Mouse (Mus musculus) neural tube, embryonic 11.5 days (tissue): ENCODE measurements around the gene Tbcb. TPM values are rescaled to one million over a fixed set of nuclear protein-coding genes. Genes with fewer than 3 reads are reported as not detected.

Experiments used
- ATAC-seq: fragments of 200-750 bp; cut with Nextera tagmentation; 2 replicates; pipeline ENCODE4 v1.8.0; 2017; ENCODE audit warnings: moderate number of reproducible peaks, mild to moderate bottlenecking, moderate TSS enrichment, moderate library complexity; ENCODE audit not compliant: insufficient read depth, low FRiP score, low TSS enrichment
- DNase-seq: peaks from one replicate; pipeline ENCODE4 v3.0.0-alpha.2; 2015; ENCODE audit warnings: low spot score
- H3K27ac ChIP-seq: fragments of 300-500 bp; sonication (generic); 2 replicates; pipeline ENCODE4 v1.5.1; 2014; ENCODE audit warnings: low read depth, mild to moderate bottlenecking, low read length
- H3K27me3 ChIP-seq: fragments of 300-500 bp; sonication (generic); 2 replicates; pipeline ENCODE4 v1.6.1; 2014; ENCODE audit warnings: mild to moderate bottlenecking, low read length, mixed read lengths; ENCODE audit not compliant: control insufficient read depth, insufficient read depth
- H3K36me3 ChIP-seq: fragments of 300-500 bp; sonication (generic); 2 replicates; pipeline ENCODE4 v1.6.1; 2014; ENCODE audit warnings: mild to moderate bottlenecking, low read length, moderate library complexity, mixed read lengths; ENCODE audit not compliant: control insufficient read depth, insufficient read depth
- H3K4me1 ChIP-seq: fragments of 300-500 bp; sonication (generic); 2 replicates; pipeline ENCODE4 v1.6.1; 2014; ENCODE audit warnings: low read length, mixed read lengths; ENCODE audit not compliant: control insufficient read depth, insufficient read depth
- H3K4me2 ChIP-seq: fragments of 300-500 bp; sonication (generic); 2 replicates; pipeline ENCODE4 v1.6.1; 2014; ENCODE audit warnings: low read depth, mild to moderate bottlenecking, moderate library complexity
- H3K4me3 ChIP-seq: fragments of 300-500 bp; sonication (generic); 2 replicates; pipeline ENCODE4 v1.5.1; 2014; ENCODE audit warnings: low read depth, low read length
- H3K9ac ChIP-seq: fragments of 300-500 bp; sonication (generic); 2 replicates; pipeline ENCODE4 v1.6.1; 2014; ENCODE audit warnings: mild to moderate bottlenecking, low read length
- H3K9me3 ChIP-seq: fragments of 300-500 bp; sonication (generic); 2 replicates; pipeline ENCODE4 v1.6.1; 2016; ENCODE audit warnings: low read length; ENCODE audit not compliant: control insufficient read depth
- WGBS: fragments of 180-500 bp; shearing (Covaris S2); extraction: QIAGEN DNeasy Blood & Tissue Kit; methylation state at CpG from one replicate; pipeline ENCODE4 v1.1.7; 2014; 5-methylcytosine and 5-hydroxymethylcytosine counted together
- polyA plus RNA-seq: library from polyadenylated mRNA; unstranded; fragments of >200 nt; fragmentation: Nextera tagmentation; extraction: Ambion mirVana; gene quantifications from 2 replicates; pipeline ENCODE4 v1.2.1, GENCODE M21; 2014

Gene Tbcb
- polyA plus RNA-seq, 1 experiment from 2014 or later: 302 TPM

- no peaks in the 10 kb centered on the region for H3K9me3 ChIP-seq
- peak overlapping the region; percentile 66 for H3K4me3 ChIP-seq
- ATAC-seq: peak; percentile 85
- H3K27me3 ChIP-seq: no peaks in the 10 kb centered on the region
- no peak overlapping the region for H3K27ac ChIP-seq
- peak overlapping the region; percentile 64 for H3K9ac ChIP-seq
- H3K4me2 ChIP-seq: peak overlapping the region; percentile 81
- no peaks in the 10 kb centered on the region for H3K36me3 ChIP-seq
- WGBS: under 1% methylated on average over 28 of the region's 28 CpGs
- DNase-seq: peak; percentile 96
- H3K4me1 ChIP-seq: peaks cover 7% of the 10 kb centered on the region
Measured at GRCm38 (mm10) chr7:30194884-30195283, 37.2 kb downstream of the Tbcb start.

GRCm38 (mm10) chr7:30194101-30194831 is 37.8 kb downstream of the Tbcb start:
- peak overlapping the region; percentile 64 for H3K9ac ChIP-seq
- no peaks in the 10 kb centered on the region for H3K36me3 ChIP-seq
- ATAC-seq (peak; percentile 51; the same call in 1 of the 2 replicates), DNase-seq (peak; percentile 50)
- no peaks in the 10 kb centered on the region for H3K9me3 ChIP-seq
- no peaks in the 10 kb centered on the region for H3K27me3 ChIP-seq
- H3K4me1 ChIP-seq: peaks cover 7% of the 10 kb centered on the region
- H3K27ac ChIP-seq: 0 out of 2 replicates have a peak overlapping the region, but pooled peaks have one; percentile 14
- H3K4me2 ChIP-seq: peak overlapping the region; percentile 81
- peak overlapping the region; percentile 66 for H3K4me3 ChIP-seq
- under 1% methylated on average over 25 of the region's 26 CpGs for WGBS

- no peaks in the 10 kb centered on the region for H3K27me3 ChIP-seq
- under 1% methylated on average over 22 of the region's 26 CpGs for WGBS
- H3K9me3 ChIP-seq: no peaks in the 10 kb centered on the region
- peaks cover 7% of the 10 kb centered on the region for H3K4me1 ChIP-seq
- H3K4me3 ChIP-seq: peak overlapping the region; percentile 66
- peak; percentile 65 for DNase-seq
- 0 out of 2 replicates have a peak, but pooled peaks cover 5% of the 10 kb centered on the region for H3K36me3 ChIP-seq
- H3K4me2 ChIP-seq: peak overlapping the region; percentile 81
- 0 out of 2 replicates have a peak, but pooled peaks have one; percentile 37 for ATAC-seq
- H3K9ac ChIP-seq: peak overlapping the region; percentile 64
- H3K27ac ChIP-seq: 0 out of 2 replicates have a peak overlapping the region, but pooled peaks have one; percentile 14
Measured at GRCm38 (mm10) chr7:30193581-30194100, 38.4 kb downstream of the Tbcb start.

DNA sequence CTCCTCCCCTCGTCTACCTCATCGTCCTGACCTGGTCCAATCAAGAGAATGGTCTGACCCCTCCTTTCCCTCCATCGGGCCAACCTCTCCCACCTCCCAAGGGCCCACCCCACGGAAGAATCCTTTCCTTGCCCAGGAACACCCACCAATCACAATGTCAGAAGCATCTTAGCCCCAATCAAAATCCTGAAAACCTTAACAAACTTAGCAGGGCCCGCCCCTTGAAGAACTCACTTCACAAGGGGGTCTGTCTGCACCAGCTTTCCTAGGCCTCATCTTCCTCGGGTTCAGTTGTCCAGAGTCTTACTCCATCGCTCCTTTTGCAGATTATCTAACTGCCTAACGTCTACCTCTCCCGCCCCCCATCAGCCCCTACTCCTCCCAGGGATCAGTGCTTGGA is 39.1 kb downstream of the Tbcb start:
- H3K9me3 ChIP-seq: no peaks in the 10 kb centered on the region
- no peak overlapping the region for H3K27ac ChIP-seq
- no peak overlapping the region for H3K9ac ChIP-seq
- H3K27me3 ChIP-seq: no peaks in the 10 kb centered on the region
- ATAC-seq (no peak), DNase-seq (no peak)
- peak overlapping the region; percentile 66; the same call in 1 of the 2 replicates for H3K4me3 ChIP-seq
- WGBS: 14% methylated on average over 9 of the region's 9 CpGs
- peak overlapping the region; percentile 81 for H3K4me2 ChIP-seq
- H3K4me1 ChIP-seq: peaks cover 7% of the 10 kb centered on the region
- H3K36me3 ChIP-seq: 0 out of 2 replicates have a peak, but pooled peaks cover 7% of the 10 kb centered on the region

GRCm38 (mm10) chr7:30192088-30192487 is 40.0 kb downstream of the Tbcb start:
- 90% methylated on average over 12 of the region's 12 CpGs for WGBS
- Histone ChIP-seq H3K4me3 (no peak overlapping the region), H3K27ac (no peak overlapping the region), H3K4me2 (no peak overlapping the region), H3K27me3 (no peaks in the 10 kb centered on the region), H3K9ac (no peak overlapping the region), H3K36me3 (0 out of 2 replicates have a peak, but pooled peaks cover 7% of the 10 kb centered on the region), H3K4me1 (peaks cover 7% of the 10 kb centered on the region), H3K9me3 (no peaks in the 10 kb centered on the region)
- DNase-seq: no peak
- no peak for ATAC-seq

DNA sequence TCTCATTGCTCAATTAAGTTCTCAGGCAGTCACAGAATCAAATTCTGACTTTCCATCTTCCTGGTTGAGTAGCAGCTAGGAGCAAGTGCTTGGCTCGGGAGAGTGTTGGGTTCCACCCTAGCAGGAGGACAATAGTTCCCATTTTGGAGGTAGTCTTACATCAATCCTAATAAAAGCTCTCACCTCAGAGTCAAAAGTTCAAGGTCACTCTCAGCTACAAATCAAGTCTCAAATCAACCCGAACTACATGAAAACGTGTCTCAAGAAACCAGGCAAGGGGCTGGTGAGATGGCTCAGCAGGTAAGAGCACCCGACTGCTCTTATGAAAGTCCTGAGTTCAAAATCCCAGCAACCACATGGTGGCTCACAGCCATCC is 43.0 kb downstream of the Tbcb start:
- WGBS: 90% methylated on average over 4 of the region's 4 CpGs
- Histone ChIP-seq H3K9ac (no peak overlapping the region), H3K36me3 (0 out of 2 replicates have a peak, but pooled peaks cover 7% of the 10 kb centered on the region), H3K27ac (no peak overlapping the region), H3K4me3 (no peak overlapping the region), H3K9me3 (no peaks in the 10 kb centered on the region), H3K4me1 (peaks cover 8% of the 10 kb centered on the region), H3K27me3 (no peaks in the 10 kb centered on the region), H3K4me2 (no peak overlapping the region)
- DNase-seq (no peak), ATAC-seq (no peak)

GRCm38 (mm10) chr7:30188344-30189115 is 43.5 kb downstream of the Tbcb start:
- Histone ChIP-seq H3K36me3 (0 out of 2 replicates have a peak, but pooled peaks cover 7% of the 10 kb centered on the region), H3K27me3 (no peaks in the 10 kb centered on the region), H3K9me3 (no peaks in the 10 kb centered on the region), H3K4me3 (no peak overlapping the region), H3K4me1 (peaks cover 9% of the 10 kb centered on the region), H3K27ac (no peak overlapping the region), H3K9ac (no peak overlapping the region), H3K4me2 (no peak overlapping the region)
- ATAC-seq (no peak), DNase-seq (no peak)
- 87% methylated on average over 12 of the region's 12 CpGs for WGBS

- H3K36me3 ChIP-seq: 0 out of 2 replicates have a peak, but pooled peaks cover 7% of the 10 kb centered on the region
- 0 out of 2 replicates have a peak, but pooled peaks cover 3% of the 10 kb centered on the region for H3K4me1 ChIP-seq
- ATAC-seq: no peak
- no peak overlapping the region for H3K4me2 ChIP-seq
- H3K27me3 ChIP-seq: no peaks in the 10 kb centered on the region
- no peak for DNase-seq
- H3K27ac ChIP-seq: no peak overlapping the region
- no peak overlapping the region for H3K9ac ChIP-seq
- WGBS: 76% methylated on average over 13 of the region's 13 CpGs
- no peaks in the 10 kb centered on the region for H3K9me3 ChIP-seq
- H3K4me3 ChIP-seq: no peak overlapping the region
Measured at GRCm38 (mm10) chr7:30184641-30185348, 47.3 kb downstream of the Tbcb start.
